Mouse (Mus musculus) liver, embryonic 14.5 days (tissue): ENCODE results near the gene Lpin1. TPM values are rescaled to one million over a fixed set of nuclear protein-coding genes. Genes with fewer than 3 reads are reported as not detected.

Experiments
- ATAC-seq: fragments of 200-750 bp; cut with Nextera tagmentation; 2 replicates; pipeline ENCODE4 v1.8.0; 2017; ENCODE audit warnings: moderate number of reproducible peaks, mild to moderate bottlenecking, moderate library complexity; ENCODE audit not compliant: insufficient read depth
- DNase-seq, 3 experiments: peaks; one replicate each; pipeline ENCODE4 v3.0.0-alpha.2; 2012 to 2013; ENCODE audit warnings: low read depth in 3 of 3, low spot score in 3 of 3
- H3K27ac ChIP-seq: fragments of 300-500 bp; sonication (generic); 2 replicates; pipeline ENCODE4 v1.5.1; 2014; ENCODE audit warnings: moderate library complexity, mild to moderate bottlenecking, control low read depth, inconsistent platforms
- H3K27me3 ChIP-seq: fragments of 300-500 bp; sonication (generic); 2 replicates; pipeline ENCODE4 v1.6.1; 2014; ENCODE audit warnings: mild to moderate bottlenecking, low read length, moderate library complexity; ENCODE audit not compliant: control insufficient read depth, insufficient read depth
- H3K36me3 ChIP-seq: fragments of 300-500 bp; sonication (generic); replicated peaks from 2 replicates; pipeline ENCODE4 v1.6.1; 2014; ENCODE audit warnings: low read depth; ENCODE audit not compliant: control insufficient read depth, insufficient read depth
- H3K4me1 ChIP-seq, 2 experiments: fragments of 200-500 bp in 1 of 2; fragments of 300-500 bp in 1 of 2; sonication (generic) in 1 of 2; replicated peaks; 2 replicates each; pipeline ENCODE4 v1.6.1; 2012 to 2014; ENCODE audit warnings: antibody characterized with exemption in 1 of 2, inconsistent platforms in 1 of 2, low read length in 1 of 2; ENCODE audit not compliant: control insufficient read depth in 2 of 2, insufficient read depth in 2 of 2
- H3K4me2 ChIP-seq: fragments of 300-500 bp; sonication (generic); 2 replicates; pipeline ENCODE4 v1.6.1; 2014; ENCODE audit warnings: low read depth, mild to moderate bottlenecking, control low read depth, moderate library complexity
- H3K4me3 ChIP-seq, 2 experiments: fragments of 200-500 bp in 1 of 2; fragments of 300-500 bp in 1 of 2; sonication (generic) in 1 of 2; 2 replicates each; pipeline ENCODE4 v1.5.1; 2012 to 2014; ENCODE audit warnings: low read depth in 2 of 2, low read length in 2 of 2, mild to moderate bottlenecking in 2 of 2, control low read depth in 1 of 2, inconsistent platforms in 1 of 2, moderate library complexity in 1 of 2; ENCODE audit not compliant: insufficient read depth in 1 of 2
- H3K9ac ChIP-seq: fragments of 300-500 bp; sonication (generic); replicated peaks from 2 replicates; pipeline ENCODE4 v1.6.1; 2014; ENCODE audit warnings: mild to moderate bottlenecking, control low read depth, moderate library complexity
- H3K9me3 ChIP-seq: fragments of 300-500 bp; sonication (generic); 2 replicates; pipeline ENCODE4 v1.6.1; 2016; ENCODE audit warnings: low read length, mixed read lengths; ENCODE audit not compliant: control insufficient read depth
- CTCF ChIP-seq: IDR thresholded peaks from 2 replicates; pipeline ENCODE4 v1.5.1; 2016; ENCODE audit warnings: antibody characterized with exemption, low read depth, control low read depth
- EP300 ChIP-seq: IDR thresholded peaks from 2 replicates; pipeline ENCODE4 v1.6.1; 2016; ENCODE audit warnings: antibody characterized with exemption, low read depth
- WGBS: fragments of 180-500 bp; shearing (Covaris S2); extraction: QIAGEN DNeasy Blood & Tissue Kit; methylation state at CpG from one replicate; pipeline ENCODE4 v1.1.7; 2014; ENCODE audit not compliant: insufficient replicate concordance; 5-methylcytosine and 5-hydroxymethylcytosine counted together
- polyA plus RNA-seq, 2 experiments: library from polyadenylated mRNA; depleted of rRNA in 1 of 2; stranded (reverse) in 1 of 2; unstranded in 1 of 2; fragments of >200 nt; fragmentation: Nextera tagmentation in 1 of 2; extraction: Ambion mirVana in 1 of 2; gene quantifications; 2 replicates each; pipeline versions ENCODE4 v1.2.1 to v1.2.3; 2012 to 2014

Lpin1 gene
- polyA plus RNA-seq, 2 experiments = 4.8 to 5.8 TPM

DNA sequence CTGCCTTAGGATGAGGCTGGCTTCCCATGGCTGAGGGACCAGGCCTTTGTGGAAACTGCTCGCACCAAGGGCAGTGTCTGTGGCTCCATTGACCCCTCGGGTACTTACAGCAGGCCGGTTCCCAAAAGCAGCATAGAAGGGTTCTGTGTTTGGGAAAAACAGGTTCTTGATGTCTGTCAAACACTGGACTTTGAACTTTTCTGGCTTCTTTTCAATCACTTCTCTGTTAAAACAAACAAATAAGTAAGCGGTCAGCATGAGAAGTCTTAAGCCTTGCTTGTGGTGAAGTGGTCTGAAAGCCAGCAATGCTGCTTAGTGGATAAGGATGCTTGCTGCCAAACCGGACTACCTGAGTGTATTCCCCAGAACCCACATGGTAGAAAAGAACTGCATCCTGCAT, 69.2 kb downstream of the Lpin1 start:
- Histone ChIP-seq H3K9ac (no peak overlapping the region), H3K4me2 (no peak overlapping the region), H3K27ac (no peak overlapping the region), H3K36me3 (peaks cover 5% of the 10 kb centered on the region), H3K4me1 (no peaks in the 10 kb centered on the region), H3K9me3 (no peaks in the 10 kb centered on the region), H3K27me3 (no peaks in the 10 kb centered on the region), H3K4me3 (no peak overlapping the region)
- TF ChIP-seq CTCF (no peak), EP300 (no peak)
- 81% methylated on average over 5 of the region's 5 CpGs for WGBS
- no peak for ATAC-seq
- DNase-seq = no peak

DNA sequence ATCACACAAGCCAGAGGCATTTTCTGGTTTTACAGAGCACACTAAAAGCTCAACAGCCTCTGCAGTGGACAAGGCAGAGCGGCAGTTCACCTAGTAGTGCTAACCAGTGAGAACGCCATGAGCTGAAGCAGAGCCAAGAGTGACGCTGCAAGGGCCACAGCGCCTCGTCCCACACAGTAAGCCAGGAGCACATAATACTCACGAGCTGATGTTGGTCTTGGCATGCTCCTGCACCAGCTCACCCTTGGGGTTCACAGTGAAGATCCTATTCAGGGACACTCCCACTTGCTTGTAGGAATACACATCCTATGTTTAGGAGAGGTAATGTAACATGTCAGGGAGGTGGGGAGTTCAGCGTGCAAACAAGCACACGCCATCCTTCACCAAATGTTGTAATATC, 70.1 kb downstream of the Lpin1 start:
- no peak overlapping the region for H3K27ac ChIP-seq
- H3K9ac ChIP-seq = no peak overlapping the region
- TF ChIP-seq CTCF (no peak), EP300 (no peak)
- H3K4me1 ChIP-seq = no peaks in the 10 kb centered on the region
- no peak overlapping the region for H3K4me3 ChIP-seq
- H3K9me3 ChIP-seq = no peaks in the 10 kb centered on the region
- ATAC-seq = no peak
- no peaks in the 10 kb centered on the region for H3K27me3 ChIP-seq
- H3K36me3 ChIP-seq = peaks cover 2% of the 10 kb centered on the region
- 87% methylated on average over 8 of the region's 8 CpGs for WGBS
- H3K4me2 ChIP-seq = no peak overlapping the region
- no peak for DNase-seq

DNA sequence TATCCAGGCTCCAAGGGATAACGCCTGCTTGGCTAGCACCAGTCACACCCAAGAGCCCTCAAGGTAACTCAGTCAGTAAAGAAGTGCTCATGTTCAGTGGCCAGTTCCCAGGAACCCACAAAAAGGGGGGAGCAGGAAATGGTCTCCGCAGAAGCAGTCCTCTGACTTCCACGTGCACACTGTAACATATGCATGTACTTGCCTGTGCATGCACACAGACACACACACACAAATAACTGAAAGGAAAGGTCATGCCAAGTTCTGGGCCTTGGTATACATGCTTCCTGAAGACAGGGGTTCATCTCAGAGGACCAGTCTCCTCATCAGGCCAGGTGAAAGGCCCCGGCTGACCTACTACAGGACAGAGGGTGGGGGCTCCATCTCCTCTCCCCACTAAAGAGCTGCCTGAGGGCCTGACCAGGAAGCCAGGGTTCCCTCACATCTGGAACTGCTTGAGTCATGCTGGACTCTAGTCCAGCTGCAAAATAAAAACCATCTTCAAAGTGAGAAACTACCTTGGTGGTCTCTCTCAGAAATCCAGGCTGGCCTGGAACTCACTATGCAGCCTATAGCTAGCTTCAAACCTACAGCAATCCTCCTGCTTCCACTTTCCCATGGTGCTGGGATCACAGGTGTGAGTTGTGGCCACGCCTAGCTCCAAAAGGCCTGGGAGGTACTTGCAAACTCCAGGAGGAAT, 70.7 kb downstream of the Lpin1 start:
- TF ChIP-seq CTCF = no peak
- no peak for TF ChIP-seq EP300
- Histone ChIP-seq H3K4me3 (no peak overlapping the region), H3K36me3 (no peaks in the 10 kb centered on the region; the same call in 1 of the 2 replicates), H3K27ac (no peak overlapping the region), H3K9me3 (no peaks in the 10 kb centered on the region), H3K4me1 (no peaks in the 10 kb centered on the region), H3K9ac (no peak overlapping the region), H3K27me3 (no peaks in the 10 kb centered on the region), H3K4me2 (no peak overlapping the region)
- WGBS = 57% methylated on average over 5 of the region's 5 CpGs
- DNase-seq (no peak), ATAC-seq (no peak)

DNA sequence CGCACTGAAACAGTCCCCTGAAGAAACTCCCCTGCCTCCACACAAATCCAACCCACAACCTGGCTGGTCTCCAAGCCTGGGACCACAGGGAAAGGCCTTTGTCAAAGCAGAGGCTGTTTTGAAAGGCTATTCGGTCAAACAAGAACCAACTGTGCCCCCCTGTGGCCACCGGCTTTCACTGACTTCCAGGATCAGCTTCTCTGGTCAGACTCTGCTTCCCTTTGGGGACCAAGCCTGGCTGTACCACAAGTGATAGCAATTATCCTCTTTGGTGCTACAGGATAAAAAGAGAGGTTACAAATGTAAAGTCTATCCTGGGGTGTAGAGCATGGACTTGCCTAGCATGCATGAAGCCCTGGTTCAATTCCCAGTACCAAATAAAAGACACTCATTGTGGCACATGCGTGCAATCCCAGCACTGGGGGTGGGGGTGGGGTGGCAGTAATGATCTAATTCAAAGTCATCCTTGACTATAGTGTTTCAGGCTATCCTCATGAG, 77.4 kb downstream of the Lpin1 start:
- no peak overlapping the region for H3K27ac ChIP-seq
- no peak overlapping the region for H3K9ac ChIP-seq
- no peaks in the 10 kb centered on the region; a peak in 1 of 4 replicates for H3K4me1 ChIP-seq
- no peaks in the 10 kb centered on the region for H3K36me3 ChIP-seq
- TF ChIP-seq EP300 = no peak
- TF ChIP-seq CTCF = peak; percentile 52
- DNase-seq (peak in 1 of 3 experiments; percentile 3), ATAC-seq (no peak)
- no peak overlapping the region for H3K4me2 ChIP-seq
- 25% methylated on average over 4 of the region's 4 CpGs for WGBS
- H3K4me3 ChIP-seq = no peak overlapping the region
- no peaks in the 10 kb centered on the region for H3K9me3 ChIP-seq
- no peaks in the 10 kb centered on the region for H3K27me3 ChIP-seq

DNA sequence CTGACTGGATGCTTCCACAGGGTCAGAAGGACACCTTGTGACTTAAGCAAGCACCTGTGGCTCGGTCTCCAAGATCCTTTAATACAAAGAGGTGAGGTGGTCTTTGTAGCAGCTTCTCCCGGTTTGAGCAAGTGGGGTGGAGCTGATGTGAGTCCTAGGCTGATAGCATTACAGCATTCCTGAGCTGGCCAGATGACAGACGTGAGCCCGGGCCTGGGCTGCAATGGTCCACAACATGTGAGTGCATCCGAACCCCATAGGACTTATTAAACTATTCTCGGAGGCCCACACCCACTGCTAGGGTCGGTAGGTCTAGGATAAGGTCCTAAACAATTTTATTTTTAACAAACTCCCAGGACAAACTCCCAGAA, 77.9 kb downstream of the Lpin1 start:
- H3K27ac ChIP-seq = no peak overlapping the region
- no peaks in the 10 kb centered on the region for H3K36me3 ChIP-seq
- no peaks in the 10 kb centered on the region; a peak in 1 of 4 replicates for H3K4me1 ChIP-seq
- no peaks in the 10 kb centered on the region for H3K9me3 ChIP-seq
- TF ChIP-seq EP300 (no peak), CTCF (no peak)
- no peak overlapping the region for H3K4me3 ChIP-seq
- no peak overlapping the region for H3K4me2 ChIP-seq
- H3K27me3 ChIP-seq = no peaks in the 10 kb centered on the region
- no peak for DNase-seq
- H3K9ac ChIP-seq = no peak overlapping the region
- ATAC-seq = no peak
- 31% methylated on average over 7 of the region's 7 CpGs for WGBS
